Comparison of ENCODE assay signal across 8 mouse cellular contexts in the genomic region with DNA sequence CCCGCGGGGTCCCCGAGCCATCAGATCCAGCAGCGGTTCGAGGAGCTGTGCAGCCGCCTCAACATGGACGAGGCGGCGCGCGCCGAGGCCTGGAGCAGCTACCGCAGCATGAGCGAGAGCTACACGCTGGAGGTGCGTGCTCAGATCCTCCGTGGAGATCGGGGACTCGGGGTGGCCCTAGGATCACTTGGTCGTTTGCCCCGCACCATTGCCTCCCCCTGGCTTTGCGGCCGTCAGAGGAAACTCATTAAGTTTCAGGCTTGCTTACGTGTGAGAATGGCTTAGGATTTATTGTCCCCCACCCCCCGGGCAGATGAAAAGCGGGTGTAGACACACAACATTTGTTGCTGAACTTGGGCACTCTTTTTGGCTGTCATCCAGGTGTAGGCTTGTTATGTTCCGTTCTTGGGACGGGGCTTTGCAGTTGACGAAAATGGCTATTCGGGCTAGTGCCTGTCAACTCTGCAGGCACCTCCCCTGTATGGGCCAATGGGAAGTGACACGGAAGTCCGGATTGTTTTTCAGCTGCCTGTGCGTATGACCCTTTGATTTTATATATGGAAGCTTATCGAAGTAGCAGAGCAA. TPM values are rescaled to one million over a fixed set of nuclear protein-coding genes. Genes with fewer than 3 reads are reported as not detected.
DNase-seq lines count a peak whose midpoint lies in the region; ATAC-seq lines count a peak whose summit lies in the region.

No protein-coding gene starts in this region.

- peak; percentile 98 for DNase-seq in adipocyte (ENCODE audit: low spot score)
- DNase-seq in embryo, embryonic 11 days: peak; percentile 75
- peak; percentile 76 for DNase-seq in gastrocnemius, postnatal 14 days
- DNase-seq in induced T-regulatory cell, adult 2 months (ENCODE audit: low read depth): peak; percentile 93
- peak; percentile 38 to 70 for DNase-seq in left cerebral cortex, adult 8-10 months (ENCODE audit: low spot score in 2 of 2)
- DNase-seq in right cerebral cortex, postnatal 10 days (ENCODE audit: low spot score in 2 of 2): peak; percentile 73 to 86
- peak; percentile 81 for DNase-seq in urinary bladder, postnatal 14 days (ENCODE audit: low spot score)

- intact Hi-C loops in gastrocnemius, postnatal 14 days (cut with DNase I; ENCODE audit: low total_unique reads): no loop called here

- peak; percentile 85 for ATAC-seq in megakaryocyte, adult 5-6 weeks (ENCODE audit: poor library complexity, severe bottlenecking)

RNA-seq across cellular contexts. Expression of gene Rbl2, which starts 0.5 kb away (rescaled TPM):
- 10 to 100 TPM; 18.6 to 23.8 TPM for total RNA-seq in gastrocnemius, postnatal 14 days (2021)
- 10 to 100 TPM; 36.3 to 42.8 (median 40.1) TPM for total RNA-seq in left cerebral cortex, adult 8-10 months (2022)
- total RNA-seq in megakaryocyte, adult 5-6 weeks (2015): 55.9 and 69.4 TPM in 2 replicates
- total RNA-seq in megakaryocyte, adult 5-6 weeks (2017): 77.5 and 79.8 TPM in 2 replicates

Comparison
In these comparisons a context has a peak if more than half of its experiments do, and no peak if none do; other contexts are left out.
1. Peak in every context shown above with its lines: DNase-seq and ATAC-seq.